Mouse (Mus musculus) midbrain, embryonic 10.5 days (tissue): ENCODE measurements around the gene Maml3. TPM values are rescaled to one million over a fixed set of nuclear protein-coding genes. Genes with fewer than 3 reads are reported as not detected.

Experiments used
- DNase-seq: peaks from one replicate; pipeline ENCODE4 v3.0.0-alpha.2; 2017; ENCODE audit warnings: low spot score
- H3K27ac ChIP-seq: fragments of 300-500 bp; sonication (generic); replicated peaks from 2 replicates; pipeline ENCODE4 v1.5.1; 2016; ENCODE audit warnings: mild to moderate bottlenecking
- H3K27me3 ChIP-seq: fragments of 300-500 bp; sonication (generic); 2 replicates; pipeline ENCODE4 v1.6.1; 2016; ENCODE audit warnings: low read depth, mild to moderate bottlenecking; ENCODE audit not compliant: poor library complexity, severe bottlenecking
- H3K36me3 ChIP-seq: fragments of 300-500 bp; sonication (generic); 2 replicates; pipeline ENCODE4 v1.6.1; 2016; ENCODE audit warnings: mild to moderate bottlenecking, moderate library complexity
- H3K4me1 ChIP-seq: fragments of 300-500 bp; sonication (generic); 2 replicates; pipeline ENCODE4 v1.6.1; 2016
- H3K4me3 ChIP-seq: fragments of 300-500 bp; sonication (generic); 2 replicates; pipeline ENCODE4 v1.5.1; 2016; ENCODE audit warnings: mild to moderate bottlenecking, moderate library complexity
- H3K9me3 ChIP-seq: fragments of 300-500 bp; sonication (generic); replicated peaks from 2 replicates; pipeline ENCODE4 v1.6.1; 2016; ENCODE audit warnings: mild to moderate bottlenecking
- WGBS: fragments of 180-500 bp; shearing (Covaris S2); methylation state at CpG from one replicate; pipeline ENCODE4 v1.1.7; 2016; 5-methylcytosine and 5-hydroxymethylcytosine counted together
- polyA plus RNA-seq: library from polyadenylated mRNA; unstranded; fragments of >200 nt; fragmentation: Nextera tagmentation; extraction: Ambion mirVana; gene quantifications from 2 replicates; pipeline ENCODE4 v1.2.1, GENCODE M21; 2016

The Maml3 gene
- polyA plus RNA-seq, 1 experiment from 2014 or later, result 5.4 TPM

GRCm38 (mm10) chr3:51652292-51652691 is 452.6 kb downstream of the Maml3 start:
- DNase-seq, result peak; percentile 71
- Histone ChIP-seq H3K4me1 (peaks cover 21% of the 10 kb centered on the region), H3K9me3 (no peaks in the 10 kb centered on the region), H3K36me3 (no peaks in the 10 kb centered on the region), H3K27ac (peak overlapping the region; percentile 76), H3K27me3 (no peaks in the 10 kb centered on the region; the same call in none of the 2 replicates), H3K4me3 (peak overlapping the region; percentile 40)
- 6% methylated on average over 9 of the region's 9 CpGs for WGBS

DNA sequence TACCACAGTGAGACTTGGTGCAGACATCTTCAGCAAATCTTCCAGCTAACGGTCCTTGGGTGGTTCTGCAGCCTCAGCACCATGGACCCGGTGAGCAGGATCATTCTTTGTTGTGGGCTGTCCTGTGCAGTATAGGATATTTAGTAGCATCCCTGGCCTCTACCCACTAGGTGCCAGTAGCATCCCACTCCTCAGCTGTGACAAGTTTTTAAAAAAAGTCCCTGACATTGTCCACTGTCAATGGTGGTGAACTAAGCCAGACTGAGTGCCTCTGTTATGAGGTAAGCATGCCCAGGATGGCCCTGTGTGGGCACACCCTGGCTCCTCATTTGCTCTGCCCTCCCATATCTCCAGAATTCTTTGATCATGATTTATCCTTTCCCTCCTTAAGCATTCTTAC is 453.7 kb downstream of the Maml3 start:
- no peaks in the 10 kb centered on the region for H3K36me3 ChIP-seq
- H3K4me3 ChIP-seq, result no peak overlapping the region
- H3K27ac ChIP-seq, result no peak overlapping the region
- H3K27me3 ChIP-seq, result no peaks in the 10 kb centered on the region; the same call in none of the 2 replicates
- H3K9me3 ChIP-seq, result no peaks in the 10 kb centered on the region
- DNase-seq, result no peak
- WGBS, result 81% methylated on average over 2 of the region's 2 CpGs
- peaks cover 21% of the 10 kb centered on the region for H3K4me1 ChIP-seq

DNA sequence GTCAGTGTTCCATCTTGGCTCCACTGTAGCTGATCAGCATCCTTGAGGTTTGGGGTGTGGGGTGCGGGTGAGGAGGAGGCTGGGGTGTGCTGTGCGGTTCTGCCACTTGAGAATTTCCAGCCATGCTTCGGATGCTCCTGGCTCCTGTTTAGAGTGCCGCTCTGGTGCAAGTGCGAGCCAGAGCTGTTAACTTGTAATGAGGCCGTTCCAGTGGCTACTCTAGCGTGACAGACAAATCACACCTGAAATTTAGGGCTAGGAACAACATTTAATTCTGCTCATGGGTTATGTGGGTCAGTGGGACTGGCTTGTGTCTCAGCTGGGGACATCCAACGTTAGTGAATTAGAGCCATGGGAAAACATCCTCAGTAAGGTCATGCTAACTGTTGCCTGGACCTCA is 454.9 kb downstream of the Maml3 start:
- no peak overlapping the region for H3K4me3 ChIP-seq
- no peaks in the 10 kb centered on the region; the same call in none of the 2 replicates for H3K27me3 ChIP-seq
- peaks cover 21% of the 10 kb centered on the region for H3K4me1 ChIP-seq
- no peak overlapping the region for H3K27ac ChIP-seq
- H3K36me3 ChIP-seq, result no peaks in the 10 kb centered on the region
- peaks cover 3% of the 10 kb centered on the region; the same call in 1 of the 2 replicates for H3K9me3 ChIP-seq
- DNase-seq, result no peak
- WGBS, result 87% methylated on average over 8 of the region's 8 CpGs

- no peaks in the 10 kb centered on the region; the same call in none of the 2 replicates for H3K27me3 ChIP-seq
- no peak overlapping the region for H3K27ac ChIP-seq
- H3K4me3 ChIP-seq, result no peak overlapping the region
- H3K36me3 ChIP-seq, result no peaks in the 10 kb centered on the region
- no peak for DNase-seq
- 81% methylated on average over 8 of the region's 8 CpGs for WGBS
- peaks cover 9% of the 10 kb centered on the region; the same call in 1 of the 2 replicates for H3K9me3 ChIP-seq
- H3K4me1 ChIP-seq, result peaks cover 21% of the 10 kb centered on the region
These were observed 455.4 kb downstream of the Maml3 start for GRCm38 (mm10) chr3:51649426-51649825.

- WGBS, result 38% methylated on average over 15 of the region's 15 CpGs
These were observed 456.7 kb downstream of the Maml3 start for GRCm38 (mm10) chr3:51648037-51648664.

GRCm38 (mm10) chr3:51647356-51647755 is 457.5 kb downstream of the Maml3 start:
- DNase-seq, result no peak
- no peak overlapping the region for H3K27ac ChIP-seq
- H3K36me3 ChIP-seq, result no peaks in the 10 kb centered on the region
- H3K4me1 ChIP-seq, result peaks cover 8% of the 10 kb centered on the region
- no peaks in the 10 kb centered on the region; the same call in none of the 2 replicates for H3K27me3 ChIP-seq
- H3K9me3 ChIP-seq, result peaks cover 10% of the 10 kb centered on the region; the same call in 1 of the 2 replicates
- H3K4me3 ChIP-seq, result no peak overlapping the region
- 84% methylated on average over 4 of the region's 4 CpGs for WGBS

More at GRCm38 (mm10) chr3:51648037-51648664, 456.7 kb downstream of the Maml3 start:
- no peak overlapping the region for H3K27ac ChIP-seq
- H3K9me3 ChIP-seq, result peaks cover 10% of the 10 kb centered on the region; the same call in 1 of the 2 replicates
- no peaks in the 10 kb centered on the region for H3K36me3 ChIP-seq
- H3K27me3 ChIP-seq, result no peaks in the 10 kb centered on the region; the same call in none of the 2 replicates
- H3K4me3 ChIP-seq, result 0 out of 2 replicates have a peak overlapping the region, but pooled peaks have one; percentile 20
- H3K4me1 ChIP-seq, result peaks cover 16% of the 10 kb centered on the region
- peak; percentile 77 for DNase-seq

- WGBS, result 81% methylated on average over 10 of the region's 10 CpGs
- Histone ChIP-seq H3K27ac (no peak overlapping the region), H3K36me3 (no peaks in the 10 kb centered on the region), H3K4me3 (no peak overlapping the region), H3K27me3 (no peaks in the 10 kb centered on the region; the same call in none of the 2 replicates), H3K4me1 (peaks cover 9% of the 10 kb centered on the region), H3K9me3 (peaks cover 10% of the 10 kb centered on the region; the same call in 1 of the 2 replicates)
- no peak for DNase-seq
These were observed 458.6 kb downstream of the Maml3 start for GRCm38 (mm10) chr3:51646301-51646700.

DNA sequence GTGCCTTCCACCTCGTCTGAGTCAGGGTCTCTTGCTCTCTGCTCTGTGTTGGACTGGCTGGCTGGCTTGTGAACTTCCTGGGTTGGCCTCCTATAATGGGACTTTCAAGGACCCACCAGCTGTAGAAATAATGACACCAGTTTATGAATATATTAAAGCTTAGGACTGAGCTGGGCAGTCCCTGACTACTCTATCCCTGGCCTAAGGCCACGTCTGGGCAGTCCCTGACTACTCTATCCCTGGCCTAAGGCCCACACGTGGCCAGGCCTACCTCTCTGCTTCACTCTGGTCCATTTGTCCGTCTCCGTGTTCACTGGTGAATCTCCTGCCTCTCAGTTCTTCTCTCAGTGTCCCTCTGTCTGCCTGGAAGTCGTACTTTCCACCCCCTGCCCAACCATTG is 459.4 kb downstream of the Maml3 start:
- H3K36me3 ChIP-seq, result no peaks in the 10 kb centered on the region
- H3K9me3 ChIP-seq, result peaks cover 10% of the 10 kb centered on the region; the same call in 1 of the 2 replicates
- 90% methylated on average over 6 of the region's 6 CpGs for WGBS
- peaks cover 9% of the 10 kb centered on the region for H3K4me1 ChIP-seq
- H3K27ac ChIP-seq, result no peak overlapping the region
- H3K27me3 ChIP-seq, result no peaks in the 10 kb centered on the region; the same call in 1 of the 2 replicates
- no peak overlapping the region for H3K4me3 ChIP-seq
- no peak for DNase-seq

GRCm38 (mm10) chr3:51638260-51638659 is 466.6 kb downstream of the Maml3 start:
- 96% methylated on average over 6 of the region's 6 CpGs for WGBS
- peaks cover 6% of the 10 kb centered on the region for H3K4me1 ChIP-seq
- DNase-seq, result no peak
- no peaks in the 10 kb centered on the region for H3K36me3 ChIP-seq
- no peaks in the 10 kb centered on the region for H3K27me3 ChIP-seq
- H3K27ac ChIP-seq, result no peak overlapping the region
- peaks cover 4% of the 10 kb centered on the region; the same call in 1 of the 2 replicates for H3K9me3 ChIP-seq
- H3K4me3 ChIP-seq, result no peak overlapping the region

GRCm38 (mm10) chr3:51637326-51637725 is 467.6 kb downstream of the Maml3 start:
- Histone ChIP-seq H3K9me3 (peaks cover 4% of the 10 kb centered on the region; the same call in 1 of the 2 replicates), H3K4me3 (no peak overlapping the region), H3K27me3 (no peaks in the 10 kb centered on the region), H3K4me1 (peaks cover 6% of the 10 kb centered on the region), H3K27ac (no peak overlapping the region), H3K36me3 (no peaks in the 10 kb centered on the region)
- 93% methylated on average over 6 of the region's 6 CpGs for WGBS
- DNase-seq, result no peak

GRCm38 (mm10) chr3:51636700-51637099 is 468.2 kb downstream of the Maml3 start:
- H3K27me3 ChIP-seq, result no peaks in the 10 kb centered on the region
- peaks cover 4% of the 10 kb centered on the region for H3K4me1 ChIP-seq
- 92% methylated on average over 20 of the region's 20 CpGs for WGBS
- DNase-seq, result no peak
- H3K27ac ChIP-seq, result no peak overlapping the region
- no peaks in the 10 kb centered on the region for H3K36me3 ChIP-seq
- peaks cover 6% of the 10 kb centered on the region; the same call in 1 of the 2 replicates for H3K9me3 ChIP-seq
- no peak overlapping the region for H3K4me3 ChIP-seq

DNA sequence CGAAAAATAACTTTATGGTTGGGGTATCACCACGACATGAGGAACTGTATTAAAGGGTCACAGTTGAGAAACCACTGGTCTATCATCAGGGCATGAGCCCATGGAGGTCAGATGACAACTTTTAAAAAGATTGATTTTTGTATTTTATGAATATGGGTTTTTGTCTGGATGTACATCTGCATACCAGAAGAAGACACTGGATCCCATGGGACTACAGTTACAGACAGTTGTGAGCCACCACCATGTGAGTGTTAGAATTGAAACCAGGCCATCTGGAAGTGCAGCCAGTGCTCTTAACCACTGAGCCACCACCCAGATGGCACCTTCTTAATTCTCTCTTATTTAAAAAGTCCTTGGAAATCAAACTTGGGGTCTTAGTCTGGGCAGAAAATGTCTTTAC is 468.9 kb downstream of the Maml3 start:
- no peak for DNase-seq
- Histone ChIP-seq H3K9me3 (peaks cover 13% of the 10 kb centered on the region; the same call in 1 of the 2 replicates), H3K27me3 (no peaks in the 10 kb centered on the region), H3K27ac (no peak overlapping the region), H3K4me3 (no peak overlapping the region), H3K4me1 (peaks cover 3% of the 10 kb centered on the region), H3K36me3 (no peaks in the 10 kb centered on the region)
- WGBS, result 90% methylated on average over 2 of the region's 2 CpGs
